Mouse (Mus musculus) adrenal gland, postnatal 25 days (tissue): ENCODE data around the gene Serinc5. TPM values are rescaled to one million over a fixed set of nuclear protein-coding genes. Genes with fewer than 3 reads are reported as not detected.

Experiments used
- DNase-seq: peaks from one replicate; pipeline ENCODE4 v3.0.0; 2021; ENCODE audit warnings: mixed read lengths
- total RNA-seq: library from RNA; stranded (reverse); gene quantifications from 2 replicates; pipeline ENCODE4 v1.2.3, GENCODE M21; 2021

Gene Serinc5
- total RNA-seq, 1 experiment from 2014 or later = 74.2 TPM

GRCm38 (mm10) chr13:92705016-92705535 is 94.2 kb downstream of the Serinc5 start:
- no peak for DNase-seq

- no peak for DNase-seq
Measured at GRCm38 (mm10) chr13:92706342-92707061, 95.6 kb downstream of the Serinc5 start.

DNA sequence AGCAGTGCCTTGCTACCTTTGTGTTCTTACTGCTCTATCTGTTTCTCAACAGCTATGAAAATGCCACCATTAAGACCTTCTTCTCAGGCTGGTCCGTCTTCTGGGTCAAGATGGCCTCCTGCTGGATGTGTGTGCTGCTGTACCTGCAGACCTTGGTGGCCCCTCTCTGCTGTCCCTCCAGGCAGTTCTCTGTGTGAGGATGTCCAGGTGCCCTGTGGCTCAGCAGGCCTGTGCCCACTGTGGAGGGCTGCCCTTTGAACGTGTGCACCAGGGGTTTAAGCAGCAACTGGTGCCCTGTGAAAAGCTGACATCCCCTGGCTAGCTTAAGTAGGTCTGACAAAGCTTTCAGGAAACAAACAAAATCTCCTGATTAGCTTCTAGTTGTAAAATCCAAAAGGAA is 97.0 kb downstream of the Serinc5 start:
- no peak for DNase-seq

- DNase-seq = no peak
Measured at GRCm38 (mm10) chr13:92708466-92708865, 97.6 kb downstream of the Serinc5 start.

DNA sequence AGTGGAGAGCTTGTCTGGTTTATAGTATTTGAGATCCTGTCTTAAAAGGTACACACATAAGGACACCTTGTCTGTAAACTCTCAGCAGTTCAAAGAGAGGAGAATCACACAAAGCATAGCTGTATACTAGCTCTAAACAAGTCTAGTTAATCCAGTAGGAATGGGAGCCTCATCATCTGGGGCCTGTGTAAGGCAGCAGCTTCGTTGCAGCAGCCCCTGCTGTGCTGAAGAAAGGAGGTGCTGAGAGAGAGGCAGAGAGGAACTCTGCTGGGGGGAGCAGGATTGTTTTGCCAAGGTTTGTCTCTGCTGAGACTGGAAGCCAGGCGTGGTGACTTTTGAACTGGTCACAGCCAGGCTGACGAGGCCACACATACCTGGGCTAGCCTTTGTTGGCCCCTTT is 98.6 kb downstream of the Serinc5 start:
- DNase-seq = no peak

DNA sequence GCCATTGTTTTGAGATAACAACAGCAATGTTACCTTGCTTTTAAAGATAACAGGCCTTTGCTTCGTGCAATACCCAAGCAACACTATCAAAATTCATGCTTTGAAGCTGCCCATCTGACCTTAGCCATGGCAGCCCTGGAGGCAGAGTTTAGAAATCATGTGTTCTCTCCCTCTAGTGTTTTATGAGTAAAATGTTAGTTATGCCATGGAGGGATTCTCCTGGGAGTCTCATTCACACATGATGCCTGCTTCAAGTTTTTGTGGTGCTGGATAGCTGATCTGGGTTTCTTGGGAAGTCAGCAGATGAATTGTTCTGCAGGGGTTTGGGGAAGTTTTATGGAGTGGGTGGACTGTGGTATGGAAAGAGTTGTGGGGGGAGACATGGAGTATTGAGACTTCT is 99.5 kb downstream of the Serinc5 start:
- DNase-seq = no peak

GRCm38 (mm10) chr13:92711821-92712220 is 100.9 kb downstream of the Serinc5 start:
- no peak for DNase-seq

- no peak for DNase-seq
Measured at GRCm38 (mm10) chr13:92712619-92713018, 101.7 kb downstream of the Serinc5 start.

GRCm38 (mm10) chr13:92717851-92718665 is 107.2 kb downstream of the Serinc5 start:
- no peak for DNase-seq

- DNase-seq = no peak
Measured at GRCm38 (mm10) chr13:92721006-92721405, 110.1 kb downstream of the Serinc5 start.

DNA sequence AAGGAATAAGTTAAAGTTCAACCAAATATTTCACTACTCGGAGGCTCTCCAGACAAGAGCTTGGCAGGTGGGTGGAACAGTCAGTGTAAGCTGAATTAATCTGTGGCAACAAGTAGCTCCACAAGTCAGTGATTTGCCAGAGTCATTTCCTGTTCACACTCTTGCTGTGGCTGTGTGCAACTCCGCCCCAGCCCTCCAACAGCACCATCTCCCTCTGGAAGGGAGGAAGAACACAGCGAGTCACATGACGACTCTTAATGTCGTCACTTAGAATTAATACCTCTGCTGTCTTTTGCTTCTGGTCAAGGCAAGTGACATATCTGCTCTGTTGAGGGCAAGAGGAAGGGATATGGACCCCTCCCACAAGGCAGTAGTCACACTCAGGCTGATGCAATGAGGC is 111.5 kb downstream of the Serinc5 start:
- no peak for DNase-seq

DNA sequence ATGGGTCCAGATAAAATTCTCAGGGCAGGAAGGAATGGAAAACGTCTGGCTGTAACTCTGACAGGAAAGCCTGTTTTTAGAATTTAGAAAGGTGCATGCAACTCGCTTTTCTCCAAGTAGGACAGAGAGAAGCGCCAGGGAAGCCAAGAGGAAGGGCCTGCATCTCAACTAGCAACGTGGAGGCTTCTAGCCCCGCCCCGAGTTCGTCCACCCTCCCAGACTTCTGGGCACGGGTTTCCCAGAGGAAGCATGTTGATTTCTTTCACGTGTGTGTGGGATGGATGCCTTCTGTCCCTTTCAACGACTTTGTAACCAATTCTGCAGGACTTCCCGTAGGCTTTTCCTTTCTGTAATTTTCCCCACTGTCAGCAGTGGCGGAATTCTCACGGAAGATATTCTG is 118.9 kb downstream of the Serinc5 start:
- DNase-seq = no peak

GRCm38 (mm10) chr13:92731811-92732210 is 120.9 kb downstream of the Serinc5 start:
- DNase-seq = no peak

DNA sequence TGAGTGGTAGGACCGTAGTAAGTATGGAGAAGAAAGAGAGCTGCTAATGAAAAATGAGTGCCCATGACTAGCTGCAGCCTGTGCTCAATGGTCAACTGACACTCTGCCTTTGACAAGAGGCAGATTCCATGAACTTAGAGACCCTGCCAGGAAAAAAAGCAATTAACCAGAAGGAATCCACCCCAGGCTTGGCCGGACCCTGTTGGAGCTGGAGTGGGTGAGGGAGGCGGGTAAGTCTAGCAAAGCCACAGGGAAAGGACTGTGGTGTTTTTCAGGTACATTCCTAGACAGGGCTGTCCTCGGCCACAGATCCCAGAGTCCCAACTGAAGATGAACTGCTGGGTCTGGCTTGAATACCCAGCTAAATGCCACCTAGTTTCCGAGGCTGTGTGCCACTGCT is 121.9 kb downstream of the Serinc5 start:
- DNase-seq = no peak

- peak; percentile 73 for DNase-seq
Measured at GRCm38 (mm10) chr13:92733252-92733651, 122.4 kb downstream of the Serinc5 start.

DNA sequence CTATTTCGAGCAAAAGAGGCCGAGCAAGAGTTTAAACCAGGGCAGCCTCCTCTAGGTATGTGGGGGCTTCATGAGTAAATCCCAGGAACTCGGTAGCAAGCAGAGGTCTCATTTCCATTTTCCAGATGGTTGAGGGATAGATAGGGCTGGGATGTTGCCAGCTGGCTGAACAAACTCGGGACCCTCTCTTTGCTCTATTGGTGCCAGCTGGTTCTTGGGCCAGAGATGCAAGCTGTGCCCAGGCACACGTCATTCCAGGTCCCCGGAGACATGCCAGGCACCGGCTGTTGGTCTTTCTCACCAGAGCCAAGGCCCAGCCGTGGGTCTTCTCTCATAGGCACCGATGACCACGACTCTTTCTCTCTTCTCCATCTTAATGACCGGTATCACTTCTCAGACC is 122.8 kb downstream of the Serinc5 start:
- peak; percentile 22 for DNase-seq

DNA sequence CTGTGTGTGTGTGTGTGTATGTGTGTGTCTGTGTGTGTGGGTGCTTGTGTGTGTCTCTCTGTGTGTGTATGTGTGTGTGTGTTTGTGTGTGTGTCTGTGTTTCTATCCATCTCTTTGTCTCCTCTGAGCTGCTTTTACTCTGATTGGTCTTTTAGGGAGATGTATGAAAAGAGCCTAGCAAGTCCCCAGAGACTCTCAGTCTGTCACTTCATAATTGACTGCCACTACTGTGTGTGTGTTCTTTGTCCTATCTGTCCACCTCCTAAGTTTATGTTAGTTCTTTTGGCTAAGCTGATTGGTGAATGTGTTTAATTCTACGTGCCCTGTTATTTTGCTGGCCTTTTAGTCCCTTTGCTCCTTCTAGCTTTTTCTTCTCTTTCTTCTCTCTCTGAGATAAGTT is 124.8 kb downstream of the Serinc5 start:
- no peak for DNase-seq

DNA sequence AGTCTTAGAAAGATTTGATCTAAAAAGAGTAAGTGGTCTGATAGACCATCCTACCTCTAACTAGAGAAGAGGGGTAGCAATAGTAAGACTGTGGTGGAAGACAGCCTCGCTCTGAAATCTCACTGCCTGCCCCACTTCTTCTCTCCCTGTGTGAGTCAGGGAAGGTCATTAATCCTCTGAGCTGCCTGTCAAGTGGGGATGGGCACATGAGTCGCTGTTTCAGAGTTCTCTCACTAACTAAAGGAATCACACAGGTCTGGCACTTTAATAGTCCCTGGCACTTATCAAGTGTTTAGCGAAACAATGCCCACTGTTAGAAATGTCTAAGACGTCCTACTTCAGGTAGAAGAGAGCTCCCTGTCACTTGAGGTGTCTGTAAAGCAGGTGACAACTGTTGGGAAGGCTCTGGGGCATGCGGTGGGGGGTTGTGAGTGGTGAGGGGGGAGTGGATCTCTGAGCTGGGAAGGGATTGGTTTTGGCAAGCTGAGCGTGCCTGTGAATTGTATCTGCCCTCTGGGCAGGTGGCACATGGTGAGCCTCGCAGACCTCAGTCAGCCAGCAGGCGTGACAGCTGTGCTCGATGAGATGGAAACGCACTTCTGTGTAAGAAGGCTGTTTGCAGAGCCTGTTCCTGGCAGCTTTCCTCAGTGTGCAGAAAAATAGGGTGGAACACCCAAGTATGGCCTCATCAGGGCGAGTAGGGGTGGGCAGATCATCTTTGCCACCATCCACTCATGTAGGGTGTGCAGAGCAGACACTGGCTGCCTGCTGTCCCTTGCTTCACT is 125.8 kb downstream of the Serinc5 start:
- no peak for DNase-seq

DNA sequence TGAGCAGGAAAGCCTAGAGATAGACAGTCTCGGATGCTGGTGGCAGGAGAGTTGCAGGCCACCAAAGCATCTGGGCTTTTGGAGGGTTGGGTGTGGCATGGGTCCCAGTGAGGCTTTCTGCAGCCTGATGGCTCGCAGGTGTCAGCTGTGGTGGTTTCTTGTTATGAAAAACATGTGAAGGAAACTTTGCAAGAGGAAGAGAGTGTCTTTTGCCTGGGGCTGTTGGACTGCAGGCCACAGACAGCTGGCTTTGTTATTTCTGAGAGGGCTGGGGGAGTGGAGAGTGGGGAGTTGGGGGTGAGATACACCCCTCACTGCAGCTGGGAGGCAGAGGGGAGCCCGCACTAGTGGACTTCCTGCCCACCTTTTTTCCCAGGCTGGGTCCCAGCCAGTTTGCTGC is 127.9 kb downstream of the Serinc5 start:
- no peak for DNase-seq

- no peak for DNase-seq
Measured at GRCm38 (mm10) chr13:92739858-92740257, 129.0 kb downstream of the Serinc5 start.

GRCm38 (mm10) chr13:92740671-92741270 is 129.9 kb downstream of the Serinc5 start:
- DNase-seq = no peak

GRCm38 (mm10) chr13:92742886-92743285 is 132.0 kb downstream of the Serinc5 start:
- no peak for DNase-seq
